Mouse (Mus musculus): ENCODE results near the gene Mfsd2a. TPM values are rescaled to one million over a fixed set of nuclear protein-coding genes. Genes with fewer than 3 reads are reported as not detected.

Gene Mfsd2a
- 7.2 and 11.3 TPM in 2 replicates for polyA plus RNA-seq (2012; rRNA removed)

DNA sequence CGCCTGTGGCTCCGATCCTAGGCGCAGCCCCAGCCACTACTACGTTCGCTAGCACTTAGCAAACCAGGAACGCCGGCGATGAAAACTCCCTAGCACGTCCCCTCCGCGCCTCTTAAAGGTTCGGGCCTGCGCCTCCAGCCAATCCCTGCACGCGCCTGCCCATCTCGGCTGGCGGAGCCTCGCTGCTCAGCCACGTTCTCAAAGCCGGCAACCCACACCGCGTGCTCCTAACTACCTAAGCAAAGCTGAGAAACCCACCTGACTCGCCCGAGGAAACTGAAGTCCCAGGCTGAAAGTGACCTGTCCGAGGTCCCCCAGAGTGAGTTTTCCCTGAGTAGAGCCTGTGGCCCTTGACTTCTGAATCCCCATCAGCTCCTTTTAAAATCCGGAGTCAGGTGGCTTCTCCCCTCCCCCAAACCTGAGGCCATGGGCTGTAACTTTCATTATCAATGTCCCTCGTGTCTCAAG lies at the start of gene Mfsd2a:
Mfsd2a (minus strand) TSS at position 89 of the 468 bp plus-strand sequence.
- Histone ChIP-seq H3K4me1 (ENCODE audit: control insufficient read depth, insufficient read depth, low read length) (no peaks in the 10 kb centered on the region; the same call in 1 of the 2 replicates), H3K4me3 (replicated peaks; ENCODE audit: extremely low read depth, low read depth, low read length) (peak within 1 kb of the TSS; percentile 31)
- DNase-seq, result peak; percentile 64
- under 1% methylated on average over 27 of the region's 27 CpGs for WGBS
- TF ChIP-seq POLR2A (IDR thresholded peaks at IDR 0.05; ENCODE audit: borderline replicate concordance, extremely low read depth, low read depth, low read length) (peak; percentile 37; the same call in 1 of the 2 replicates), CTCF (IDR thresholded peaks at IDR 0.05; ENCODE audit: insufficient read depth, low read length) (no peak)

GRCm38 (mm10) chr4:123005054-123005966 lies 44.3 kb upstream of the Mfsd2a start:
- Histone ChIP-seq H3K4me1 (ENCODE audit: control insufficient read depth, insufficient read depth, low read length) (no peaks in the 10 kb centered on the region), H3K4me3 (replicated peaks; ENCODE audit: extremely low read depth, low read depth, low read length) (no peak overlapping the region)
- no peak for DNase-seq
- TF ChIP-seq POLR2A (IDR thresholded peaks at IDR 0.05; ENCODE audit: borderline replicate concordance, extremely low read depth, low read depth, low read length), result no peak
- TF ChIP-seq CTCF (IDR thresholded peaks at IDR 0.05; ENCODE audit: insufficient read depth, low read length), result no peak
- WGBS, result 28% methylated on average over 15 of the region's 15 CpGs

GRCm38 (mm10) chr4:123000617-123001342 lies 39.8 kb upstream of the Mfsd2a start:
- WGBS, result 73% methylated on average over 17 of the region's 17 CpGs

GRCm38 (mm10) chr4:123000130-123000529 lies 39.1 kb upstream of the Mfsd2a start:
- WGBS, result 82% methylated on average over 14 of the region's 14 CpGs
- Histone ChIP-seq H3K4me1 (ENCODE audit: control insufficient read depth, insufficient read depth, low read length) (no peaks in the 10 kb centered on the region), H3K4me3 (replicated peaks; ENCODE audit: extremely low read depth, low read depth, low read length) (no peak overlapping the region)
- TF ChIP-seq CTCF (IDR thresholded peaks at IDR 0.05; ENCODE audit: insufficient read depth, low read length) (no peak), POLR2A (IDR thresholded peaks at IDR 0.05; ENCODE audit: borderline replicate concordance, extremely low read depth, low read depth, low read length) (no peak)
- no peak for DNase-seq

More at GRCm38 (mm10) chr4:123000617-123001342, 39.8 kb upstream of the Mfsd2a start:
- H3K4me1 ChIP-seq (ENCODE audit: control insufficient read depth, insufficient read depth, low read length), result no peaks in the 10 kb centered on the region
- no peak overlapping the region for H3K4me3 ChIP-seq (replicated peaks; ENCODE audit: extremely low read depth, low read depth, low read length)
- no peak for TF ChIP-seq CTCF (IDR thresholded peaks at IDR 0.05; ENCODE audit: insufficient read depth, low read length)
- DNase-seq, result no peak

DNA sequence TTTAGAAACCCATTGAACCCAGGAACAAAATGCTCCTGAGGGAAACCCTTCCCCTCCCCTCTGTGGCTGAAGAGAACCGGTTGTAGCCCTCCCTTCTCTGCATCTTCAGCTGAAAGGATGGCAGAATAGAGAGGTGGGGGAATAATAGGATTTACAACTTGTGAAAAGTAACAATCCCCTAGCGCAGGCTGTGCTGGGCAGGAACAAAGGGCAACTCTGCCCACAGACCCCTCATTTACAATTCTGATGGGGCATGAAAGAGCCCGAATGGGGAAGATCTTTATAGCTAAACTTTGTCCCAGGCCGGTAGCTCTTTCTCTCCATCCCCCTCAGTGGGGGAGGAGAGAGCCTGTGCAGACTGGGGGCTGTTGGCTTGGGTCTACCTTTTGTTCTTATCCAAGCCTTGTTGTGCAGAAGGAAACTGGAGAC lies 38.3 kb upstream of the Mfsd2a start:
- TF ChIP-seq CTCF (IDR thresholded peaks at IDR 0.05; ENCODE audit: insufficient read depth, low read length), result no peak
- no peak for TF ChIP-seq POLR2A (IDR thresholded peaks at IDR 0.05; ENCODE audit: borderline replicate concordance, extremely low read depth, low read depth, low read length)
- no peak for DNase-seq
- WGBS, result 42% methylated on average over 4 of the region's 4 CpGs
- Histone ChIP-seq H3K4me3 (replicated peaks; ENCODE audit: extremely low read depth, low read depth, low read length) (no peak overlapping the region), H3K4me1 (ENCODE audit: control insufficient read depth, insufficient read depth, low read length) (no peaks in the 10 kb centered on the region)

- 33% methylated on average over 12 of the region's 12 CpGs for WGBS
- no peak overlapping the region for H3K4me3 ChIP-seq (replicated peaks; ENCODE audit: extremely low read depth, low read depth, low read length)
- no peak for TF ChIP-seq POLR2A (IDR thresholded peaks at IDR 0.05; ENCODE audit: borderline replicate concordance, extremely low read depth, low read depth, low read length)
- no peak for TF ChIP-seq CTCF (IDR thresholded peaks at IDR 0.05; ENCODE audit: insufficient read depth, low read length)
- no peak for DNase-seq
- no peaks in the 10 kb centered on the region for H3K4me1 ChIP-seq (ENCODE audit: control insufficient read depth, insufficient read depth, low read length)
Observed at GRCm38 (mm10) chr4:122998537-122999262, 37.7 kb upstream of the Mfsd2a start.

- Histone ChIP-seq H3K4me3 (replicated peaks; ENCODE audit: extremely low read depth, low read depth, low read length) (peak overlapping the region; percentile 51), H3K4me1 (ENCODE audit: control insufficient read depth, insufficient read depth, low read length) (no peaks in the 10 kb centered on the region)
- TF ChIP-seq CTCF (IDR thresholded peaks at IDR 0.05; ENCODE audit: insufficient read depth, low read length), result no peak
- no peak for TF ChIP-seq POLR2A (IDR thresholded peaks at IDR 0.05; ENCODE audit: borderline replicate concordance, extremely low read depth, low read depth, low read length)
- DNase-seq, result peak; percentile 44
- WGBS, result 1% methylated on average over 47 of the region's 47 CpGs
Observed at GRCm38 (mm10) chr4:122996618-122997381, 35.8 kb upstream of the Mfsd2a start.

- H3K4me1 ChIP-seq (ENCODE audit: control insufficient read depth, insufficient read depth, low read length), result no peaks in the 10 kb centered on the region
- peak; percentile 46 for DNase-seq
- TF ChIP-seq POLR2A (IDR thresholded peaks at IDR 0.05; ENCODE audit: borderline replicate concordance, extremely low read depth, low read depth, low read length), result no peak
- no peak for TF ChIP-seq CTCF (IDR thresholded peaks at IDR 0.05; ENCODE audit: insufficient read depth, low read length)
- WGBS, result under 1% methylated on average over 32 of the region's 32 CpGs
- H3K4me3 ChIP-seq (replicated peaks; ENCODE audit: extremely low read depth, low read depth, low read length), result peak overlapping the region; percentile 51
Observed at GRCm38 (mm10) chr4:122996221-122996617, 35.2 kb upstream of the Mfsd2a start.

All from lung, adult 2 months (tissue).